Mouse (Mus musculus): ENCODE results near the gene Arhgap24. TPM values are rescaled to one million over a fixed set of nuclear protein-coding genes. Genes with fewer than 3 reads are reported as not detected.
A peak's percentile ranks its signal among the peaks of the same experiment; 100 is the strongest.

Gene Arhgap24
- total RNA-seq, 1 experiment from 2014 or later: 13.4 TPM

- DNase-seq: no peak
Measured at GRCm38 (mm10) chr5:102675326-102675725, 194.1 kb downstream of the Arhgap24 start.

GRCm38 (mm10) chr5:102677176-102677575, 196.0 kb downstream of the Arhgap24 start:
- DNase-seq: no peak

GRCm38 (mm10) chr5:102687673-102688072, 206.5 kb downstream of the Arhgap24 start:
- DNase-seq: no peak

DNA sequence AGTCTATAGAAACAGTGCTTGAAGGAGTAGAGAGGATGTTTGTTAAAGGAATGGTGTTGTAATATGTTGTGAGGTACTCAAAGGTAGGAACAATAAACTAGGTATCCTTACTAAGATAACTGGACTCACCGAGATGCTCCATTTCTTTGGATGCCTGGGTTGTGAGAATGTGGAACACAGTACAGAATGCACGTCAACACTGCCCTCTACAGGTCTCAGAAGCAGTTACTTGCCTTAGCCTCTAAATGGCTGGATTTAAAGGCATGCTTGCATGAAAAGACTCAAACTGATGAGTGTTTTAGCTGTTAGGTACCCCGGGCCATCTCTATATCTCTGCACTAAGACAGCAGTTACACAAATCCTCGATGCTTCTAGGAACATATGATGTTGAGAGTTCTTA, 211.3 kb downstream of the Arhgap24 start:
- DNase-seq: peak; percentile 75

DNA sequence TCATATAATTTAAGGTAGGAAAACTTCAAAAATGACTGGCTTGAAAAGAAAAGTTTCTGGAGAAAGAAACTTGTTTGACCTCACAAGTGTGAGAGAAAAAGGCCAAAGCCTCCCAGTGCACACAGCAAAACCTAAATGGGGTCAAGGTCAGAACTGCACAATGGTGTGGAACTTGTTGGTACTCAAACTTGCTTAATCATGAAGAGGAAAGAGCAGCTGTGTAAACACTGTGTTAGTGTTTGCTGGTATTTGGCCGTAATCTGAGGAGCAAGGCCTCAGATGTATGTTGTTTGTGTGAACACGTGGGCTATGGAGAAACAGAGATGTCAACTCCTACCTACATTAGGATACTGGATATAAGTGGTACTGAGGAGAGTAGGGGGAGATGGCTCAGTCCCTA, 212.0 kb downstream of the Arhgap24 start:
- DNase-seq: no peak

DNA sequence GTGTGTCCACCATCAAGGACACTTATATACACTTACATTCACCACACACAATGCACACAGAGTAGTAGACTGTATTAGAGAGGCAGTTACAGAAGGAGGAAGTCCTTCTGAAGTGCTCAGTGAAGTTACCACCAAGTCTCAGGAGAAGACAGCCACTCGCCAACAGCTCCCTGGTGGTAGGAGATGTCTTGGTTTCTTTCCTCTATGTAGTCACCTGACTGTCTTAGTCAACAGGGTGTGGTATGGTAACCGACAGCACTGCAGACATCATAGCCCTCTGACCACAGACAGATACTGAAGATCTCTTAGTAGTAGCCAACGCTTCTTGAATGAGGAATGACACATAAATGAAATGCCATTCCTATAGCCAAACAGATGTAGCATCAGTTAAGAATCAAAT, 212.7 kb downstream of the Arhgap24 start:
- DNase-seq: no peak

GRCm38 (mm10) chr5:102697784-102698183, 216.6 kb downstream of the Arhgap24 start:
- DNase-seq: no peak

- DNase-seq: no peak
Measured at GRCm38 (mm10) chr5:102698396-102698795, 217.2 kb downstream of the Arhgap24 start.

DNA sequence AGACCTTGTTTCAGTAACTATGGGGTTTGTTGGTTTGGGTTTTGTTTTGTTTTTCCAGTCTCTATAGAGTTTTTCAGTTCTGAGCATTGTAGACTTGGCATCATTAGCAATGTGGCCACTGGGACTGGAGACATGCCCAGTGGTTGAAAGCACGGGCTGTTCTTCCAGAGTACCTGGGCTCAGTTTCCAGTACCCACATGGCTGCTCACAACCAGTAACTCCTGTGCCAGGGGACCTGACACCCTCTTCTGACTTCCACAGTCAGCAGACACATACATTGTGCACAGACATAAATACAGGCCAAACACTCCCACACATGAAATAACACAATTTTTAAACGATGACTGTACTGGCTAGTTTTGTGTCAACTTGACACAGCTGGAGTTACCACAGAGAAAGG, 217.7 kb downstream of the Arhgap24 start:
- peak; percentile 12 for DNase-seq

DNA sequence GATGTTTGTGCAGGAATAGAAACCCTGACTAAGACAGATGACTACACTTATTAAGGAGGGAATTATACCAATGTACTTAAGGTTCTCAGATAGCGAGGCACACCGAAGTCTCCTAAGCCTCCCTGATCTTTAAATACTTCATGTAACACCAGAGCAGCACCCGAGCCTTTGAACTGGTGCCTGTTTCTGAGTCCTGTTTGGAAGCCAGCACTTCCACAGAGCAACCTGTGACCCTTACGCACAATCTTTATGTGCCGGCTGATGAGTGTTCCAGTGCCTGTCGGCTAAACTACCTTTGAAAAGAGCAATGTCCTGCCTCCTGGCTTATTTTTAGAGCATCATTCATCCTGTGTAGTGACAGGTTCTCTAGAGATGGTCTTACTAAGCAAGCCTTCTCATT, 221.4 kb downstream of the Arhgap24 start:
- no peak for DNase-seq

DNA sequence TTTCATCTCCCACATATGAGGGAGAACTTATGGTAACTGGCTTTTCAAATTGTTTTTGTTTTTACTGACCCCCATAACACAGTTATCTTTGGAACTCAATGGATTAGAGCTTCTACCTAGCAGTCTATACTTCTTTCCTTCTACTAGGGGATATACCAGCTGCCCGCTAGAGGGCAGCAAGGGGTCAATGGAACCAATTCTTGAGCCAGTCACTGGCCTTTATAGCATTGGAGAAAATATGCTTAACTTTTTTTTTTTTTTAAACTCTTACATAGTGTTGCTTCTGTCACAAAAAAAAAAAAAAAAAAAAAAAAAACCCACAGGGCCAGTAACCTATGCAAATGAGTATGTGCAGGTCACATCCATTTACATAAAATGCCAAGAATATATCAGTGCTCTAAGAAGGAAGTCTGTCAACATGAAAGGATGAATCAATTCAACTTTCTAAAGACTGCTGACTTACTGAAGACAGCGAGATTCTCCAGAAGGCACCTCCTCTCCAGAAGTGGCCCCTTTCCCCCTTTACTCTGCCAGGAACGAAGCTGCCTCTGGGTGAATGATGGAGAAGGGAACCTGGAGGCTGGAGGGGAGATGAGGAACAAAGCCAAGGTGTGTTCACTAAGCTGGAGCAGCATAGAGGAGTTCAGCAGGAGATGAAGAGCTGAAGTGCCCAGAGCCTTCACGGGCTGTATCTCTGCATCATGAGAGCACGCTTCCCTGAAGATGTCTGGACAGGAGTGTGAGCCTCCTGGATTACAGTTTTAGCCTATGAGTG, 222.3 kb downstream of the Arhgap24 start:
- DNase-seq: peak; percentile 79

DNA sequence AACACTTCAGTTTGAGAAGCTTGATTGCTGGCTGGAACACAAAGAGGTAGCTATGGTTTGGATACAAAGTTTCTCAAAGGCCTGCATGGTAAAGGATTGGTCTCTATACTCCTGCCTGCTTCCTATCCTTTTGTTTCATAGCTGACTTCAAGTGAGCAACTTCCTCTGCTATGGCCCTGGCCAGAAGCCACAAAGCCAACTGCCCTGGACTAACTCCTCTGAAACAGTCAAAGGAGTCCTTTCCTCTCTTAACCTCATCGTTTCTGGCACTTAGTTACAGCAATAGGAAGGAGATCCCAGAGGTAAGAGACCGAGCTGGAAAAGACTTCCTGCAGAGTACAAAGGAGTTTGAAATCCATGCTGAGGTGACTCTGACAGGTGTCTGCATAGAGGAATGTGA, 224.0 kb downstream of the Arhgap24 start:
- DNase-seq: no peak

DNA sequence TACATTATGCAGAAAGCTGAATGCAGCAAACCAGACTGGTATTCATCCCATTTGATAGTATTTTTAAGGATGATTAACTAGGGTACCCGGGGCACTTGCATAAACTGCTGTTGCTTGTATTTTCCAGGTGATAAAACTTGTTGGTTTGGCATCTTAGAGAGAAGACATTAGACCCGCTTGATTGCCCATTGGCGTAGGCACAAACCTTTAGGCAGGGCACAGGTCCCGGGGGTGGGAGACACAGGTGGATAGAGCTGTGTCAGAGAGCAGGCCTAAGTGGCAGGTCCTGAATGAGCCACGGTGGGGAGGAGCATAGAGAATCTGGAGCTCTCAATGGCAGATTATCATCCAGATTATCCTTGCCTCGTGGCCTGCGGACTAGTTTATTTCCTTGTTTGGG, 229.1 kb downstream of the Arhgap24 start:
- no peak for DNase-seq

- DNase-seq: peak; percentile 70
Measured at GRCm38 (mm10) chr5:102719368-102719972, 238.3 kb downstream of the Arhgap24 start.

GRCm38 (mm10) chr5:102723558-102723957, 242.4 kb downstream of the Arhgap24 start:
- no peak for DNase-seq

GRCm38 (mm10) chr5:102724813-102725348, 243.7 kb downstream of the Arhgap24 start:
- no peak for DNase-seq

- no peak for DNase-seq
Measured at GRCm38 (mm10) chr5:102725365-102725764, 244.2 kb downstream of the Arhgap24 start.

DNA sequence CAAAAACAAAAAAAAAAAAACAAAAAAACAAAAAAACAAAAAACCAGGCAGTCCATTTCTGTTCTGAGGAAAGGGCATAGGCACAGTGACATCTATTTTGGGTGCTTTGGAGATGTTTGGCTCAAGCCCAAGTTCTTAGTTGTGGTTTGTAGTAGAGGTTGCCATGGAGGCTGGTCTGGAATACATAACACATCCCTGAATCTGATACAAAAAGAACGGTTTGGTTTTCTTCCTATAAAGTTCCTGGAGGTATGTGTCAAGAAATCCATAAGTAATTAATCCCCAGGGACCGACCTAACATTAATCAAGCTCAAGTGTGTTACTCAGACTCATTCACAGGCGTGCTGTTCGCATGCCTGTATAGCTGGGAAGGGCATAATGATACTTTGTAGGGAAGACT, 245.8 kb downstream of the Arhgap24 start:
- no peak for DNase-seq

GRCm38 (mm10) chr5:102728531-102728930, 247.3 kb downstream of the Arhgap24 start:
- no peak for DNase-seq

DNA sequence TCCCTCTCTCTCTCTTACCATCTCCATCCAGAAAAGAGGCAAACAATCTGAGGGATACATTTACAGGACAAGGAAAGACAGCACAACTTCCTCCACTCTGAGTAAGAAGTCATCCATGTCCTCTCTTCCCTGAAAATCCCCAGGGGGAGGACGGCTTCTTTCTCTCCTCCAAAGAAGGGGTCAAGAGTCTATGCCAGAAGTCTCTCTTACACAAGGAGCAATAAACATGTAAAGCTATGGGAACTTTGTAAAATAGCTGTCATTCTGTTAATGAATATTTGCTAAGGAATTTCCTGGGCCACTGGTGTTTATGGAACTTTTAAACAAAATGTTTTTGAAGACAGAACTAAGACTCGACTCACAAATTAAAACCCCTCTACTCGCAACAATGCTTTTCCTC, 248.3 kb downstream of the Arhgap24 start:
- no peak for DNase-seq

GRCm38 (mm10) chr5:102736131-102736530, 254.9 kb downstream of the Arhgap24 start:
- DNase-seq: no peak

GRCm38 (mm10) chr5:102742554-102743255, 261.5 kb downstream of the Arhgap24 start:
- DNase-seq: no peak

DNA sequence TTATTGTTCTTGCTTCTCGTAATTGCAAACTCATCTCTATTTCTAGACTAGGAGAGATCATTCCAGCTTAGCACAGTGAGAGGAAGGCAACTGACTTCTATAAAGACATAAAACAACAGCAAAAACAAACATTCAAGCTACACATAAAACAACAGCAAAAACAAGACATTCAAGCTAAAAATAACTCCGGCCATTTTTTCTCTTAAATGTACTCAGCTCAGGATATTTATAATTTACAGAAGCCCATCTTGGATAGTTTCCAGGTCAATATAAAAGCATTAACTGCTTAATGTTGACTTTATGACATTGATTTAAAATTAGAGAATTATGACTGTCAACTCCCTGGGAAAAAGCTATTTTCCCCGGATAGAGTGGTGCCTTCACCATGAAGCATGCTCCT, 262.2 kb downstream of the Arhgap24 start:
- DNase-seq: no peak

Data from adrenal gland, postnatal 14 days (tissue).